Mouse (Mus musculus) spleen, adult 2 months (tissue): ENCODE results near the gene Gtf2a1.

Experiments used
- CTCF ChIP-seq: fragments of 200-500 bp; IDR thresholded peaks from 2 replicates; pipeline ENCODE4 v1.5.1; 2011; ENCODE audit warnings: mild to moderate bottlenecking, inconsistent platforms; ENCODE audit not compliant: insufficient read depth, insufficient read length, insufficient replicate concordance; ENCODE audit errors: extremely low read depth
- POLR2A ChIP-seq: fragments of 200-500 bp; IDR thresholded peaks from 2 replicates; pipeline ENCODE4 v1.6.1; 2011; ENCODE audit warnings: low read depth, low read length, inconsistent platforms

- TF ChIP-seq POLR2A, result no peak
- no peak for TF ChIP-seq CTCF
These were observed 7.8 kb downstream of the Gtf2a1 start for GRCm38 (mm10) chr12:91582362-91583002.
